Mouse (Mus musculus): Measurements from ENCODE around the gene Mfsd12. TPM values are rescaled to one million over a fixed set of nuclear protein-coding genes. Genes with fewer than 3 reads are reported as not detected.

The Mfsd12 gene
- total RNA-seq, 1 experiment, result 28.7 TPM

GRCm38 (mm10) chr10:81390678-81390965 is 33.3 kb downstream of the Mfsd12 start:
- DNase-seq (ENCODE audit: low read depth, low spot score), result no peak
- no peak overlapping the region for H3K4me3 ChIP-seq (ENCODE audit: insufficient read depth in 1 of 2, low read depth in 1 of 2, low read length in 2 of 2, poor library complexity in 1 of 2, severe bottlenecking in 1 of 2)
- no peak overlapping the region for H3K9ac ChIP-seq (ENCODE audit: insufficient read depth, low read depth, low read length, poor library complexity, severe bottlenecking)
- in situ Hi-C loops (cut with MboI; ENCODE audit: low sequenced_read_pairs in 2 of 2, unreplicated experiment in 2 of 2), result no loop called here
- peaks cover 34% of the 10 kb centered on the region for H3K36me3 ChIP-seq (ENCODE audit: control insufficient read depth, insufficient read depth, low read length, poor library complexity, severe bottlenecking)
- H3K4me1 ChIP-seq (ENCODE audit: control insufficient read depth in 2 of 2, insufficient read depth in 2 of 2, low read length in 2 of 2, poor library complexity in 1 of 2), result peaks cover 0 to 19% of the 10 kb centered on the region in 2 experiments; a peak in 2 of 4 replicates
- H3K27ac ChIP-seq (ENCODE audit: insufficient read depth, low read depth, low read length, poor library complexity, severe bottlenecking), result no peak overlapping the region
- H3K9me3 ChIP-seq (ENCODE audit: control insufficient read depth, insufficient read depth, low read depth, low read length), result no peaks in the 10 kb centered on the region
- TF ChIP-seq MAFK (IDR thresholded peaks at IDR 0.05; ENCODE audit: insufficient read depth, low read depth, low read length), result no peak
- no peak for TF ChIP-seq CHD2 (IDR thresholded peaks at IDR 0.05; ENCODE audit: low read depth, low read length)
- TF ChIP-seq ZNF384 (IDR thresholded peaks at IDR 0.05; ENCODE audit: low read depth, low read length), result no peak
- TF ChIP-seq ZC3H11A (IDR thresholded peaks at IDR 0.05; ENCODE audit: borderline replicate concordance, low read depth, low read length), result no peak
- no peak for TF ChIP-seq HCFC1 (IDR thresholded peaks at IDR 0.05; ENCODE audit: borderline replicate concordance, insufficient read depth, low read length)

GRCm38 (mm10) chr10:81392270-81392669 is 35.0 kb downstream of the Mfsd12 start:
- Histone ChIP-seq H3K27ac (ENCODE audit: insufficient read depth, low read depth, low read length, poor library complexity, severe bottlenecking) (no peak overlapping the region), H3K4me3 (ENCODE audit: insufficient read depth in 1 of 2, low read depth in 1 of 2, low read length in 2 of 2, poor library complexity in 1 of 2, severe bottlenecking in 1 of 2) (no peak overlapping the region), H3K4me1 (ENCODE audit: control insufficient read depth in 2 of 2, insufficient read depth in 2 of 2, low read length in 2 of 2, poor library complexity in 1 of 2) (peaks cover 0 to 21% of the 10 kb centered on the region in 2 experiments; a peak in 2 of 4 replicates), H3K9me3 (ENCODE audit: control insufficient read depth, insufficient read depth, low read depth, low read length) (no peaks in the 10 kb centered on the region), H3K36me3 (ENCODE audit: control insufficient read depth, insufficient read depth, low read length, poor library complexity, severe bottlenecking) (peaks cover 18% of the 10 kb centered on the region), H3K9ac (ENCODE audit: insufficient read depth, low read depth, low read length, poor library complexity, severe bottlenecking) (no peak overlapping the region)
- TF ChIP-seq ZNF384 (IDR thresholded peaks at IDR 0.05; ENCODE audit: low read depth, low read length), result no peak
- TF ChIP-seq MAFK (IDR thresholded peaks at IDR 0.05; ENCODE audit: insufficient read depth, low read depth, low read length), result no peak
- no peak for TF ChIP-seq CHD2 (IDR thresholded peaks at IDR 0.05; ENCODE audit: low read depth, low read length)
- no peak for TF ChIP-seq HCFC1 (IDR thresholded peaks at IDR 0.05; ENCODE audit: borderline replicate concordance, insufficient read depth, low read length)
- TF ChIP-seq ZC3H11A (IDR thresholded peaks at IDR 0.05; ENCODE audit: borderline replicate concordance, low read depth, low read length), result no peak
- DNase-seq (ENCODE audit: low read depth, low spot score), result no peak
- in situ Hi-C loops (cut with MboI; ENCODE audit: low sequenced_read_pairs in 2 of 2, unreplicated experiment in 2 of 2), result no loop called here

DNA sequence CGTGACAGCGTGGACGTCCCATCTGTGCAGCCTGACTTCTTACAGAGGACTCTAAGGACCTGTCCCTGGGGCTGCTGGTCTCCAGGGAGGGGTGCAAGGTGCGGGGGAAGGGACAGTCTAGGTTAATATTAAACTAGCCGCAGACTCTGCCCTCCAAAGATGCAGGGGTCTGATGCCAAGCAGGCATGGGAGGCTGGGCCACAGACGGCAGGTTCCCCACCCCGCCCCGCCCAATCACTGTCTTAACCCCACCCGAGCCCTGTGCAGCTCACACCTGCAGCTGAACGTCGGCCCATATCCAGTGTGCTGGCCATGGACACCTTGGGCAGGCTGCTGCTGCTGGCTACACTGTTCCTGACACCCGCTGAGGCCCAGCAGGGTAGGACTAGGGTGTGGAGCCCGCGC is 35.5 kb downstream of the Mfsd12 start, which contains the start of gene Smim24:
Gene Smim24, plus strand, starts transcription at position 271 of the 405 bp plus-strand sequence.
- Histone ChIP-seq H3K9ac (ENCODE audit: insufficient read depth, low read depth, low read length, poor library complexity, severe bottlenecking) (0 out of 2 replicates have a peak within 1 kb of the TSS, but pooled peaks have one; percentile 28), H3K9me3 (ENCODE audit: control insufficient read depth, insufficient read depth, low read depth, low read length) (no peaks in the 10 kb centered on the region), H3K27ac (ENCODE audit: insufficient read depth, low read depth, low read length, poor library complexity, severe bottlenecking) (no peak within 1 kb of the TSS), H3K4me1 (ENCODE audit: control insufficient read depth in 2 of 2, insufficient read depth in 2 of 2, low read length in 2 of 2, poor library complexity in 1 of 2) (peaks cover 0 to 23% of the 10 kb centered on the region in 2 experiments; a peak in 2 of 4 replicates), H3K4me3 (ENCODE audit: insufficient read depth in 1 of 2, low read depth in 1 of 2, low read length in 2 of 2, poor library complexity in 1 of 2, severe bottlenecking in 1 of 2) (0 out of 4 replicates have a peak within 1 kb of the TSS, but pooled peaks of 1 of the 2 experiments have one; percentile 44), H3K36me3 (ENCODE audit: control insufficient read depth, insufficient read depth, low read length, poor library complexity, severe bottlenecking) (peaks cover 12% of the 10 kb centered on the region)
- no peak for TF ChIP-seq HCFC1 (IDR thresholded peaks at IDR 0.05; ENCODE audit: borderline replicate concordance, insufficient read depth, low read length)
- TF ChIP-seq CHD2 (IDR thresholded peaks at IDR 0.05; ENCODE audit: low read depth, low read length), result no peak
- DNase-seq (ENCODE audit: low read depth, low spot score), result no peak
- in situ Hi-C loops (cut with MboI; ENCODE audit: low sequenced_read_pairs in 2 of 2, unreplicated experiment in 2 of 2), result no loop called here

DNA sequence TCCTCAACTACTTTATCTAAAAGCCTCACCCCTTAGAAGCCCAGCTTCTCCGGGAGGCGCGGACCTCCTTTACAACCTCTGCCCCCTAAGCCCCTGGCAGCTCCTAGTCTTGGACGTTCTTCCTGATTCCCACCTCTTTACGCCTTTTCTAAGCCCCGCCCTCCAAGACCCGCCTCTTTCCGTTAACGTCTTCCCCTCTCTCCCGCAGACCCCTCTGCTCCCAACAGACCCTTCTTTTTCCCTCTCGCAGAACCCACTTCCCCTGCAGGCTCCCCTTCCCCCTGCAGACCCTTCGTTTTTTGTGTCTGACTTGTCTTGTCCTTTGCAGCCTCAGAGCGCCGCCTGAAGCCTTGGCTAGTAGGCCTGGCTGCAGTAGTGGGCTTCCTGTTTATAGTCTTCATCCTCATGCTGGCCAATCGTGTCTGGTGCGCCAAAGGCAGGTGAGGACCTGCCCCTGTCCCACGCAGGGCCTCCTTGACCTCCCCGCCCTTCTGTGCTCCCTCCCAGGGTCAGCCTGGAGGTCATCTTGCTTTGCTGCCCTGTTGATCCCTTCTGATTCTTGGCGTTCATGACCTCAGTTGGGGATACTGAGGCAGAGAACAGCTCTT is 36.3 kb downstream of the Mfsd12 start:
- TF ChIP-seq MAFK (IDR thresholded peaks at IDR 0.05; ENCODE audit: insufficient read depth, low read depth, low read length) (no peak), ZNF384 (IDR thresholded peaks at IDR 0.05; ENCODE audit: low read depth, low read length) (no peak), CHD2 (IDR thresholded peaks at IDR 0.05; ENCODE audit: low read depth, low read length) (no peak), HCFC1 (IDR thresholded peaks at IDR 0.05; ENCODE audit: borderline replicate concordance, insufficient read depth, low read length) (no peak), ZC3H11A (IDR thresholded peaks at IDR 0.05; ENCODE audit: borderline replicate concordance, low read depth, low read length) (no peak)
- Histone ChIP-seq H3K4me1 (ENCODE audit: control insufficient read depth in 2 of 2, insufficient read depth in 2 of 2, low read length in 2 of 2, poor library complexity in 1 of 2) (peaks cover 0 to 26% of the 10 kb centered on the region in 2 experiments; a peak in 2 of 4 replicates), H3K36me3 (ENCODE audit: control insufficient read depth, insufficient read depth, low read length, poor library complexity, severe bottlenecking) (peaks cover 5% of the 10 kb centered on the region), H3K9me3 (ENCODE audit: control insufficient read depth, insufficient read depth, low read depth, low read length) (no peaks in the 10 kb centered on the region), H3K4me3 (ENCODE audit: insufficient read depth in 1 of 2, low read depth in 1 of 2, low read length in 2 of 2, poor library complexity in 1 of 2, severe bottlenecking in 1 of 2) (0 out of 4 replicates have a peak overlapping the region, but pooled peaks of 1 of the 2 experiments have one; percentile 44), H3K9ac (ENCODE audit: insufficient read depth, low read depth, low read length, poor library complexity, severe bottlenecking) (0 out of 2 replicates have a peak overlapping the region, but pooled peaks have one; percentile 28), H3K27ac (ENCODE audit: insufficient read depth, low read depth, low read length, poor library complexity, severe bottlenecking) (no peak overlapping the region)
- in situ Hi-C loops (cut with MboI; ENCODE audit: low sequenced_read_pairs in 2 of 2, unreplicated experiment in 2 of 2), result no loop called here
- no peak for DNase-seq (ENCODE audit: low read depth, low spot score)

All from ES-E14 (cell line).